Mouse (Mus musculus): ENCODE results near the gene Smox.

DNA sequence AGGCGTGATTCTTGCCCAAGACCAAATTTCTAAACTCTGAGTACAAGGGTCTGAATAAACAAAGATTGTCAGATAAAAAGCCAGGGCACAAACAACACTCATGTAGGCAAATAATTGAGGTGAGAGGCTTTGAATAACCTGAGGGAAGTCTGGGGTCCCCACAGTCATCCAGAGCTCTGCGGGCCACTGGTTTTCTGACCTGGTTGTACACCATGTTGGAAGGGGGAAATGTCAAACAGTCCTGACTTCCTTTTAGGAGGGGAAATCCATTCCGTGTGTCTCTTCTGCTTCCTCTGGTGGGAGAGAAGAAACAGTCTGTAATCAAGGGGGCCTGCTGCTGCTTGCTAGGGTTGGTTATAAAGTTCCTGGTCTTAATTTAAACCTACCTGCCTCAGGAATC, 5.2 kb upstream of the Smox start:
- TF ChIP-seq CTCF (IDR thresholded peaks at IDR 0.05; ENCODE audit: control insufficient read depth, insufficient read depth, low read length): no peak
- TF ChIP-seq POLR2A (IDR thresholded peaks at IDR 0.05; ENCODE audit: borderline replicate concordance, control insufficient read depth, low read depth, low read length): no peak

Data from bone marrow, adult 2 months (tissue).